Mouse (Mus musculus) c-Kit-negative CD71-positive TER-119-positive erythroid progenitor cells, embryonic 14.5 days (primary cell): Measurements from ENCODE around the gene Tpp1.

Experiments used
- DNase-seq: peaks from one replicate; pipeline ENCODE4 v3.0.0-alpha.2; 2013; ENCODE audit warnings: low read depth, low spot score

Gene Tpp1

DNA sequence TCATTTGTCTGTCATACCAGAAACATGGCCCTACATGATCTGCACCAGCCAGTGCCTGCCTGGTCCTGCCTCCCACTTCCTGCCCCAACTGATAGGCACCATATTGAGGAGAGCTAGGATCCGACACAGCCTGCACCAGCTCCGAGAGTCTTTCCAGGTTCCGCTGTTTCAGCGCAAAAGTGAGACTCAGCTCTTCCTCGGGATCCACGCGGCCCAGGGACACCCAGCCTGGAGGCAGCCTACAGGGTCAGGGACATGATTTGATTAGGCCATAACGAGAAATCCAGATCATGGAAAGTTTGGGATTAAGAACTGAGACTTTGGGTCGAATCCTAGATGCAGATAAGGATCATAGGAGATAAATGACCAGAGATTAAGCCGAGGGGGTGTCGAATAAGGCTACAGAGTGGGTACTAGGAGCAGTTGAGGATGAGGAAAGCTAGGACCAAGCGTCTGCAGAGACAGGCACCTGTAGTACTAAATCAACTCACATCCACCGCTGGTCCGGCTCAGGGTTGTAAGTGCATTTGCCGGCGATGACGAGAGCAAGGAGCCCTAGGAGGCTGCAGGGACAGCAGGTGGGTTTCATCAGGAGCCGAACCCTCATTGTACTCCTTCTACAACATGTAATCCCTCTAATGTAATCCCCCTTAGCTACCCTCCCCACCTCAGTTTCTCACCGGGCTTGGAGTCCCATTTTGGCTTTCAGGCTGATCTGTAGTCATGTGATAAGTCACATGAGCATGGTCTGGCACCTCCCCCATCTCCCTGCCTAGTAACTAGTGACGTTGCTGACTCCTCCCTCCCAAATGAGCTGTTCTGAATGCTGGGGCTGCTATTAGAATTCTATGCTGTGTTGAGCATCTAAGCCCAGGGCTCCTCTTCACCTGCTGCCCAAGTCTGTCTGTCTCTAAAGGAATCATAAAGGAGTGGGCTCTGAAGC is at the start of gene Tpp1:
Gene Tpp1 (minus strand): TSS at position 745 of the 943 bp plus-strand sequence.
- DNase-seq: peak; percentile 89

DNA sequence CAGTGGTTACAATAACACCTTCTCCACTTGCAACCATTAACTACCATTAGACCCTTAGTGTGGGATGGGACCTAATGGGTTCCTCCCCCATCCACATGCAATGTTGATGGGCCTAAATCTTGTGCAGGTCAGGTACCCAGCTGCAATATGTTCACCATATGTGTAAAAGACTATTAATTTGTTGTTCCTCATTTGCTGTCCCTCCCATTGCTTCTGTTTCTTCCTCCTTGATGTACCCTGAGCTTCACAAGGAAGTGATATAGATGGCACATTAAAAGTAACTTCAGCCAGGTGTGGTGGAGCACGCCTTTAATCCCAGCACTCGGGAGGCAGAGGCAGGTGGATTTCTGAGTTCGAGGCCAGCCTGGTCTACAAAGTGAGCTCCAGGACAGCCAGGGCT is 44.9 kb upstream of the Tpp1 start:
- DNase-seq: no peak

DNA sequence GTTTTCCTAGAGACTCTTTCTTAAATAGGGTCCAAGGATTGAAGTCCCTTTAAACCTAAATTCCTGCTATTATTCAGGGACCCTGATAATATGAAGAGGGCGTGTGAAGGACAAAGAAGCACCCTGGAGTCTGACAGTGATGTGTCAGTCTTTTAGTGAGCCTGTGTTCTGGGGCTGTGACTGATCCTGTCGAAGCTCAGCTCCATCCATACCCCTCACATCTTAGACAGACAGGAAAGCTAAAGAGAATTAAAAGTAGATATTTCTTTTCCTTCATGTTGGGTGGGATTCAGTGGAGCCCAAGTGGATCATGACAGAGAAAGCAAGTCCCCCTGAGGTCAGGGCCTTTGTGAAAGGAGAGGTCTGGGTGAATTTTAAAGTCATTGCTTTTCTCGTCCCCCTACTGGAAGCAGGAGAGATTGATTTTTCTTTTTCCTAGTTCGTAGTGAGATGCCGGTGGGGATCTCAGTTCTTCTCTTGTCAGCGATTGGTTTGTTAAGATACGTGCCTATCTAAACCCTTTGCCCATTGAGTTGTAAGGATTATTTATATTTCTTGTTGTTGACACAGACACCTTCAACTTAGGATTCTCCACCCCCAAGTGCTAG is 43.8 kb upstream of the Tpp1 start:
- DNase-seq: no peak

DNA sequence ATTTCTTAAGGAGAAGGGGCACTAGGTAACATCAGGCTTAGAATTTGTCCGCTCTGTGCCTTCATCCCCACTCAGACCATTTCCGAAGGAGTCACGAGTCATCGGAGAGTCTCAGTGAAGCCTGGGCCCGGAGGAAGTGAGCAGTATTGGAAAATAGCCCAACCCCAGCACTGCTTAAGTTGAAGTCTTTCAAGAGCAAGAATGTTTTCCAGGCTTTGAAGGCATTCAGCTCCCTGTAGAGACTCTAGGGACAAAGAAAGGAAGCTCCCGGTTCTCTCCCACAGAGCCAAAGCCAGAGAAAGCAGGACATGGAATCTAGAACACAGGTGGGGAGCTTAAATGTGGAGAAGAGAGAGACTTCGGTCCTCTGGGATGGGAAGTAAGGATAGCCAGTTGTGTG is 41.7 kb upstream of the Tpp1 start:
- no peak for DNase-seq

DNA sequence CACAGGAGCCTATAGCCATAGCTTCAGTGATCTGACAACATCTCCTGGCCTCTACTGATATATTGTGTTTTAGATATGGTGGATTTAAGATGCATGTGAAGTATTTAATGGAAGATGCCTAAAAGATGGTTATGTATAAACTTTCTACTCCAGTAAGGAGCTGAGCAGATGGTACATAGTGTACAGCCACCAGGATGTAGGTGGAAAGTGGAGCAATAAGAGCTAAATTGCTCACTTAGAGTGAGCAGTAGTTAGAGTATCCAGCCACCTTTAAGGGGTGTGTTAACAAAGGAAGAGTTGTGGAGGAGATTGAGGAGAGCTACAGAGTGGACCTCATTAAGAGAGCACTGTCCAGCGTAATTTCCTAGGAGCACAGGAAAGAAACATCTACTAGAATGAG is 39.1 kb upstream of the Tpp1 start:
- no peak for DNase-seq

DNA sequence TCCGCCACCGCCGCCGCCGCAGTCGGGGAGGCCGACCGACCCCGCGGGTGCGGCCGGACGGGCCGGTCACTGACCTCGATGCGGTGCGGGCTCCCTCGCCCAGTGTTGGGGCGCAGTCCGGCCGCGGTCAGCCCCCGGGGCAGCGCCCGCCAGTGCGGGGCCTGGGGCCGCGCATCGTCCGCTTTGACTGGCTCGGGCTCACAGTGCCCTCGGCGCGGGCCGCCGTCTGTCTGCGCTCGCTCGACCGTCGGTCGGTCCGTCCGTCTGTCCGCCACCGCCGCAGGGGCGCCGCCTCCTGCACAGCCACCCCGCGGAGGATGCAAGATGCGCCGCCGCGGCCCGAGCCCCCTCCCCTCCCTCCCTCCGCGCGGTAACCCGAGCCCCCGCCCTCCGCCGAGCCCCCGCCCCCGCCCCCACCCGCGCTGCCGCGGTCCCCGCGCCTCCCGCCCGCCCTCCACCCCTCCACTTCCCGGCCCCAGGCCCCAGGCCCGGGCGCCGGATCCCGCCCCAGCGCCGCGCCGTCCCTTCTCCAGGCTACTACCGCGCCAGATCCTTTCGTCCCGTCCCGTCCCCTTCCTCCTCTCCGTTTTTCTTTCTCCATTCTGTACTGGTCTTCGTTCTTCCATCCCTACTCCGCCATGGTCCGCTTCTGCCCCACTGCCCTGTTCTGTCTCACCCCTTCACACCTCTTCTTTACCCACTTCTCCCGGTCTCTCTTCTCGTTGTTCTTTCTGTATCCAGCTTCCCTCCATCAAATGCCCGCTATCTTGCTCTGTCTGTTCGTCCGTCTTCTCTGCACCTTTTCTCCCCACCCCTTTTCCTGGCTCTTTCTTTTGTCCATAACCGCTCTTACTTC is 35.5 kb upstream of the Tpp1 start, which contains the start of gene Dchs1:
Gene Dchs1 (minus strand): TSS at position 370 of the 856 bp plus-strand sequence.
- no peak for DNase-seq

DNA sequence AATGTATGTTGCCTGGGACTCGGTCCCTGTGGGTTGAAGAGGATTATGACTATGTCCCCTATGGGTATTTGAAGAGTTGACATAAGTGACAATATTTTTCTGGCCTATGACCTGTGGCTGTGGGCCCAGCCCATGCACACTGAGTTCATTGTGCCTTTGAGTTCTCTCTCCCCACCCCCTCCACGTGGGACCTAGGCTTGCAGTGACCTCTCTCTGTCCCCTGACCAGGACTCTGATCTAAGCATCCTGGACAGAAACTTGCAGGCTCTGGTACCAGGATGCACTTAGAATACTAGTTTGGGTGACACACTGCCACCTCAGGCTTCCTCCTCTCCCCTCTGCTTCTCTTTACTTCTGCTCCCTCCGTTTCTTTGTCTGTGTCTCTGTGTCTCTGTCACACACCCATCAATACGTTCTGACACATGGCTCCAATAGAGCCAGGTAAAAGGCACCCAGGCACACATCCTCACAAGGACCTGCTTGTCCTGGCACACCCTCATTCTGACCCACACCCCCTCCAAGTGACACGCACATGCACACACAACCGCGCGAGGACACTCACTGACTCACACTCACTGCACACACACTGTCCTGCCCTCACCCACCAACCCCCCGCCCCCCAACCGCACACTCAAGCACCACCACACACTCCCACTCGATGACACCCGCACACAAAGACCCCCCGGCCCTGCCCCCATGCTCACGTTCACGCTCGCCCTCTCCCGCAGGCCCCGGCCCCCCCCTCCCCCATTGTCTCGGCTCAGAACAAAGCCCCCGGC is 34.7 kb upstream of the Tpp1 start:
- no peak for DNase-seq

DNA sequence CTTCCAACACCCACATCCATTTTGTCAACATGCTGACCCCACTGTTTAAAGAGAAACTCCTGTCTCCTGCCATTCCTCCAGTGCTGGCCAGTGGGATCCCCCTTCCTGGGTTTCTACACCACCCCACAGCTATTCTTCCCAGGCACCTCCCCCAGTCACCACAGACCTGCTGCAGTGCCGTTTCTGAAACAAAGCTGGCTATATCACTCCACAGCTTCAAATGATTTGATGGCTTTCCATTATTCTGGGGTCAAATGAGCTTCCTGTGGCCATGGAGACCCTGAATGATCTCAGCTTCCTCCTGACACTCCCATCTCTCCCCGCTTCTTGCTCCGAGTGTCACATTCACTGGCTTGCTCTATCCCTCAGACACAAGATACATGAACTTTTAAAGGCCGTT is 32.5 kb upstream of the Tpp1 start:
- no peak for DNase-seq

DNA sequence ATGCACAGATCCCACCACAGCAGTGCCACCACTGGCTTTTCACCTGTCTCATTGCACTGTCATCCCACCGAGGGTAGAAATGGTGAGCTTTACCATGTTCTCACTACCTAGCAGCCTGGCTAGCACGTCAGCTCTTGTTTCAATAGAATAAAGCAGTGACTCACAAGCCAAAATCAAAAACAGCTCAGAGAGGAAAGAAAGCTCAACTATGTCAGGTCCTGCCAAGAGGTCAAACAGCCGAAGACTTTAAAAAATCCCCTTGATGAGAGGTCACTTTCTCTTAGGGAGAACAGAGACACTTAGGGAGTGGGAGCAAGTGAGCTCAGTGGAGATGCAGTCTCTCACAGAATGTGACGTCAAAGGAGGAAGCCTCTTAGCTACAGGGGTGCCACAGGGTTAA is 31.8 kb upstream of the Tpp1 start:
- no peak for DNase-seq

DNA sequence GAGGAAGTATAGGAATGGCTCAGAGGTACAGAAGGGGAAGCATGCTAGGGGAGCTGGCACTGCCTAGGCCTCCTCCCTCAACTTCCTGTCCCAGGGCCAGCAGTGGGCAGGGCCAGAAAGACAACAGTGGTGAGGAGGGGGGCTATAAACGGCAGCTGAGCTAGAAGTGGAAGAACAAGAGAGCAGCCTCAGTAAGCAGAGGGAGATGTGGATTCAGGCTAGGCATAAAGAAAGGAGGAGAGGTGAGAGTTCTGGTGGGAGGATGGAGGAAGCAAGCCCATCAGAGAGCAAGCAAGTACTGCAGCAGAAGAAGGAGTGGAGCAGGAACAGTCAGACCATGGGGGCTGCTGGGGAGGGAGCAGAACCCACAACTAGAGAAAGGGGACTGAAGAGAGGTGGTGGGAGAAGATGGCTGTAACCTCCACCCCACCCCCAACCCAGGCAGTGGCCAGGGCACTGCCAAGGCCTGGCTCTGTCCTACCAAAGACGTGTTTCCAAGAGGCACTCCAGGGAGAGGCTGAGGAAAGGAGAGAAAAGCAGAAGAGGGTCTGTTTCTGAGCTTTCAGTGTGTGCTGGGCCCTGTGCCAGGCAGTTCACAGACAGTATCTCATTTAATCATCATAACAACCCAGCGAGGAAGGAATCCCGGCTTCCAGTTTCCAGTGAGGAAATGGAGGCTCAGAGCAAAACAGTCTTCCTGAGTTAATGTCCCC is 26.7 kb upstream of the Tpp1 start:
- DNase-seq: no peak

DNA sequence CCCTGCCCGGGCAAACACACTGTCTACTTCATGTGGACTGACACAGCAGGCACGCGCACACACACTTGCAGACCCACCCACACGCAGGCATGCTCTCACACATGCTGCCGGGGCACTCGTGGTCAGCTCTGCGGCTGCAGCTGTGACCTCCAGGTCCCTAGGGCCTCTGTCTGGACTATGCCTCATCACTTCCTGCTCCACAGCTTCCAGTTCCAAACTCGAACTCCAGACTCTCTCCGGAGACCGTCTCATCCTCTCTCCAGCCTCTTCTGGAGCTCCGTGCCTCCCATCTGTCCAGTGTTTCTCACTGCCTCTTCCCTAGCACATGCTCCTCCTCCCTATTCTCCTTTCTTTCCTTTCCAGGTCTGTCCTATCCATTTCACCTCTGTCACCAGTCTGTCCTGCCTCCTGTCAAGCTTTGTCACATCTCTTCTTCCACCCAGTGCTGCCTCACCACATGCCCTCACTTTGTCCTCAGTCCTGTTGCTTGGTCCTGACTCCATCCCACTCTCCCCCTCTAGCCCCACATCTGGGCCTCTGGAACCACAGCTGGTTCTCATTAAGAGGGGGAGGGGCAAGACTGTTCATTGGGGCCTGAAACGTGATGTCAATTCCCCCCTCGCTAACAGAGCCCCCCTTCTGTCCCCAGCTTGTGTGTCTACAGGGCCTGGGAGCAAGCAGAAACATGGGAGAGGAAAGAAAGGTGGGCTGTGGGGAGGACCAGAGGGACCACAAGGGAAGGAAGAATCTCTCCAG is 25.9 kb upstream of the Tpp1 start:
- no peak for DNase-seq

DNA sequence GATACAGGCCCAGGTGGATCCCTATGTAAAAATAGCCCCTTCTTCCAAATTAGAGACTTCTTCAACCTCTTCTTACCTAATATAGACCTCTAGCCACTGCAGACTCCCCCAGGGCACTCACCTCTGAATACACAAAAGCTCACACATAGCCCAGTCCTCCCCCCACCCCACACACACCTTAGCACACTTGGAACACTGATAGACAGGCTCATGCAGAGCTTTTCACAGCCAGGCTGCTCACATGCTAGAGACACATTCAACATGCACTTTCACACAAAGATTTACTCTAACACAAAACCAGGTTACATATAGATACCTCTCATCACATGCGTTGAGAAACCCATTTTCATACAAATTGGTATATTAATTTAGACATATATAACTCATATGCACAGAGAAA is 25.3 kb upstream of the Tpp1 start:
- DNase-seq: no peak

DNA sequence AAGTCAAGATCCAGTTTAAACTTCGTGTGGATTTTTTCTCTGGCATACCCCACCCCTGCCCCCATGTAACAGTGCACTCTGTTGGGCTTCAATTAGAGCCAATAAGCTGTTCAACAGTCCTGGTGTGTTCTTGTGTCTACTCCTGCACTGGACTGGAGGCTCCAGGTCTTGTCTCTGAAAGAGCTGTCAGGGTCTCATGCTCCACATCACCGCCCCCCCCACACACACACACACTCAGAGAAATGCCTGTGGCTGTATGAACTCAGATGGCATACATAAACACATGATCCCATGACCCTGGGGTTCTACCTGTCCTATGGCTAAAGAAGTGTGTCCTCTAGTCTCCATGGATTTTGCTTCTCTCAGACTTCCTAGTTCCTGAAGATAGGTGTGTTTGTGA is 24.0 kb upstream of the Tpp1 start:
- no peak for DNase-seq

DNA sequence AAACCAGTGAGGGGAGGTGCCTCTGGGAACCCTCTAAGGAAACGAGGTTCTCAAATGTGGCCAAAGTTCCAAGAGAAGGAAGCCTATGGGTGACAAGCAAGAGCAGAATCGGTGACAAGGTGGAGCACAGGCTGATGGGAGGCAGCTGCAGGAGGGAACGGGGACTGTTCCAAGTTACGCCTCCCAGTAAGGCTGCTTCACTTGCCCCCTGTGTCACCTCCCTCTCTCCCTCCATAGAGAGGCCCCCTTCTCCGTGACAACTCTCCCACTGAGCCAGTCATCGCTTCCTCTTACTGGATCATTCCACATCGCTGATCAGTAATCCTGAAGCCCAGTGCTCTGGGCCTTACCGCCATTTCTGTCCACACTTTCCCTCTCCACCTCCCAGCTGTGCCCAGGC is 22.6 kb upstream of the Tpp1 start:
- no peak for DNase-seq

DNA sequence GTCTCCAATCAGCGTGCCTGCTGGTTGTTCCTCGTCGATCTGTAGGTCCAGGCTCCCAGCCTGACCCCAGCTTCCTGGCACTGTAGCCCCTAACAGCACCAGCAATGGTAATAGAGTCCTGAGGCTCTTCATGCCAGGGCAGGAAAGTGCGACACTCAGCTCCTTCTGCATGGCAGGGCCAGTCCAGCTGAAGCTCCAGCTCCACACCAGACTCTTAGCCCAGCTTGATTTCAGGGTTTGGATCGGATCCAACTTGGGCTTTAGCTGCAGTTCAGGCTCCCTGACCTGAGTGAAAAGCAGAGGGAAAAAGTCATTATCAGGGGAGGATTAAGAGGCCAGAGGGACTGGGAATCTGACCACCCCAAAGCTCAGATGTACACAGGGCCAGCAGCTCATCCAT is 21.0 kb upstream of the Tpp1 start:
- no peak for DNase-seq

DNA sequence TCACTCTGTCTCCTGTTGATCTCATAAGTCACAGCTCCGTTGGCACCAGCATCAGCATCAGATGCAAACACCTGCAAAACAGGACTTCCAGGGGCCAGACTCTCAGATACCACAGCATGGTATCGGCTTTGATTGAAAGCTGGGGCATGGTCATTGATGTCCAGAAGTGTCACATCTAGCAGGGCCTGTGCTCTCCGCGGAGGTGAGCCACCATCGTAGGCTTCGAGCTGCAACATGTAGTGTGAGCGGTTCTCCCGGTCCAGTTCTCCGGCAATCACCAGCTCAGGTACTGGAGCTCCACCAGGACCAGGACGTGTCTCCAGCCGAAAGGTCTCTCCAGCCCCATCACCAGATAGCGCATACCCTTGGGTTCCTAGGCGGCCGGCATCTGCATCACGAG is 20.3 kb upstream of the Tpp1 start:
- DNase-seq: no peak

DNA sequence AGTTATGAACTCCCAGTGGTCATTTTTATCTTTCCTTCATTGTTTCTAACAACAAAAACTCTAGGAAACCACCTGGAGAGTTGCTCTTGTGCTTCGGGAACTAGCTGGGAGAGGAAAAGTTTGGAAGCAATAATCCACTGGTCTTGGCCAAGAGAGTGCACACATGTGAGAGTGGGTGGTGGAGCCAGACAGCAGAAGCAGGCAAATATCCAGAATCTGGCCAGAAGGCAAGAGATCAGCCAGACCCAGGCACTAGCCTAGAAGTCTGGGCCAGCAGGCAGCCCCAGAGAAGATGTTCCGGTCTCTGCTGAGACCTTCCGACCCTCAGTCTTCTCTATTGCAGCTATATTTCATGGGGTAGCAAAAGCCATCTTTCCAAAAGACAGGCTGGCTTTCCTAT is 17.9 kb upstream of the Tpp1 start:
- DNase-seq: no peak

DNA sequence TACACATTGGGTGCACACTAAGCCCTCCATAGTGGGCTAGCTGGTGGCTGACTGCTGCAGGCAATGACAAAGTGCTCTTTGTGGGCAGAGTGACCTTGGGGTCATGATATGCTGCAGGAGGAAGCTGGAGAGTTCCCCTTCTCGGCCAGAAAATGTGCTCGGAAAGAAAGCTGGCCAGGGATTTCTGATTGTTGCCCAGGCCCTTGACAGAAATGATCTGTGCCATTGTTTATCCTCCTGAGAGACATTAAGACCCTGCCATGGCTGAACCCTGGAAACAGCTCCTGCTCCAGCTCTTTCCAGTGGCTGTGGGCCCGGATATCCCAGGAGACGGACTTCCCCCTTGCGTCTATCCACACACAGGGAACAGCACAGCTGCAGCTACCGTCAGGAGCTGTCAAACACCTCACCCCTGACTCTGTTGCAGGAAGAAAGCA is 15.7 kb upstream of the Tpp1 start:
- DNase-seq: no peak

DNA sequence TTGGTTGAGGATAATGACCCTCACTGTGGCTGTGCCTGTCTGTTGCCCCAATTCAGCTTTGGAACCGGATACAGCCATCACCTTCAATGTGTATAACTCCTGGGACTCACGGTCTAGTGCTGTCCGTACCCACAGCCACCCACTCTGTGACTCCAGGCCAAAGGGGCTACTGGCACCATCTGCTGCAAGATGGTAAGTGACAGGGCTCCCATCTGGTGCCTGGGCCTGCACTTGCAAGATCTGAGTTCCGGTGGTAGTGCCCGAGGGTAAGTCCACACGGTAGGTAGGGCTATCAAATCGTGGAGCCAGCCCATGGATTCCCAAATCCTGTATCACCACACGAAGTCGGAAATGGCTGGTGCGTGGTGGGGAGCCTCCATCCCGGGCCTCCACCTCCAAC is 12.3 kb upstream of the Tpp1 start:
- no peak for DNase-seq
